10 mouse cellular contexts compared by ENCODE assay signal in the genomic region with DNA sequence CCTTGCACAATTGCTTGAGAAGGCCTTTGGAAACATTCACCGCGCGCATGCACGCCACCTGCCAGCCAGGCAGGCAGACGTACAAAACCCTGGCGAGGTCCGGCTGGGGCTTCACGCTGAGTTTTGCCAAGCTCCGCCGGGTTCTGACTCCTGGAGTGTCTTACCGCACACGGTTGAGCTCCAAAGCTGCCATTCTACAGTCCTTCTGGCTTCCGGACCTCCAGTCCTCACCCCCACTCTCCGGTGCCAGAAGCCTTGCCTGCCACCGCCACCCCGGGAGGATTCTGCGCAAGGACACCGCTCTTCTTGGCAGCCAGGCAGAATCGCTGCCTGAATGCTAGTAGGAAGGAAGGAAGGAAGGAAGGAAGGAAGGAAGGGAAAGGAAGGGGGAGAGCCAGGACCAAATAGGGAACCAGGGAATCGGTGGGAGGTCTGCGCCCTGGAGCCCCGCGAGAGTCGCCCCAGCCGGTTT. TPM values are rescaled to one million over a fixed set of nuclear protein-coding genes. Genes with fewer than 3 reads are reported as not detected.
DNase-seq lines count a peak whose midpoint lies in the region; ATAC-seq lines count a peak whose summit lies in the region.
"Had no signal": no experiment of that assay in that cellular context is flagged by ENCODE, and none has a peak within 500 bp of the region (broad histone marks: within the 10 kb centered on the region; RNA-seq: fewer than 3 reads in every experiment).

No protein-coding gene starts in this region.

- H3K9ac ChIP-seq in kidney, embryonic 15.5 days = no peak overlapping the region
- no peak overlapping the region for H3K9ac ChIP-seq in kidney, embryonic 14.5 days (ENCODE audit: low read depth, low read length)
- H3K9ac ChIP-seq in forebrain, embryonic 15.5 days (replicated peaks) = peak overlapping the region; percentile 22
- peak overlapping the region; percentile 37; the same call in 1 of the 2 replicates for H3K9ac ChIP-seq in midbrain, embryonic 12.5 days (replicated peaks)

- peaks cover 99% of the 10 kb centered on the region for H3K27me3 ChIP-seq in kidney, embryonic 15.5 days
- peaks cover 100% of the 10 kb centered on the region for H3K27me3 ChIP-seq in kidney, embryonic 14.5 days (ENCODE audit: control insufficient read depth, insufficient read depth, low read length)
- H3K27me3 ChIP-seq in forebrain, embryonic 15.5 days = peaks cover 76% of the 10 kb centered on the region
- H3K27me3 ChIP-seq in midbrain, embryonic 12.5 days = peaks cover 99% of the 10 kb centered on the region

- H3K27ac ChIP-seq in kidney, embryonic 15.5 days = no peak overlapping the region
- H3K27ac ChIP-seq in kidney, embryonic 14.5 days (ENCODE audit: low read depth, low read length) = no peak overlapping the region
- H3K27ac ChIP-seq in forebrain, embryonic 15.5 days (replicated peaks) = peak overlapping the region; percentile 59
- H3K27ac ChIP-seq in midbrain, embryonic 12.5 days (replicated peaks) = peak overlapping the region; percentile 35; the same call in 1 of the 2 replicates

- ATAC-seq in kidney, embryonic 15.5 days (replicated peaks; ENCODE audit: low FRiP score) = no peak
- ATAC-seq in kidney, embryonic 14.5 days (ENCODE audit: low FRiP score, low TSS enrichment) = no peak
- no peak for ATAC-seq in forebrain, embryonic 15.5 days (replicated peaks)
- no peak for ATAC-seq in midbrain, embryonic 12.5 days (ENCODE audit: low FRiP score, low read depth)
- no peak for ATAC-seq in monocyte, adult 5-6 weeks (replicated peaks; ENCODE audit: insufficient number of reproducible peaks, low FRiP score, low TSS enrichment, poor library complexity, severe bottlenecking)

- WGBS in kidney, embryonic 15.5 days = under 1% methylated on average over 25 of the region's 25 CpGs
- under 1% methylated on average over 25 of the region's 25 CpGs for WGBS in kidney, embryonic 14.5 days
- under 1% methylated on average over 25 of the region's 25 CpGs for WGBS in forebrain, embryonic 15.5 days
- under 1% methylated on average over 25 of the region's 25 CpGs for WGBS in midbrain, embryonic 12.5 days

- peak overlapping the region; percentile 16; the same call in 1 of the 2 replicates for H3K4me2 ChIP-seq in kidney, embryonic 15.5 days
- no peak overlapping the region for H3K4me2 ChIP-seq in kidney, embryonic 14.5 days (replicated peaks; ENCODE audit: low read depth, low read length)
- peak overlapping the region; percentile 42 for H3K4me2 ChIP-seq in forebrain, embryonic 15.5 days (replicated peaks)
- peak overlapping the region; percentile 47 for H3K4me2 ChIP-seq in midbrain, embryonic 12.5 days (replicated peaks)

- DNase-seq in adrenal gland, postnatal 36 days = peak; percentile 20 to 30
- no peak for DNase-seq in urinary bladder, adult 2 months (ENCODE audit: low spot score)
- no peak for DNase-seq in frontal cortex, postnatal 25 days (ENCODE audit: low spot score in 2 of 2)

- no peaks in the 10 kb centered on the region for H3K36me3 ChIP-seq in kidney, embryonic 15.5 days
- H3K36me3 ChIP-seq in kidney, embryonic 14.5 days (ENCODE audit: control insufficient read depth, insufficient read depth, low read length) = no peaks in the 10 kb centered on the region
- no peaks in the 10 kb centered on the region for H3K36me3 ChIP-seq in forebrain, embryonic 15.5 days
- no peaks in the 10 kb centered on the region for H3K36me3 ChIP-seq in midbrain, embryonic 12.5 days

- peaks cover 42% of the 10 kb centered on the region for H3K4me1 ChIP-seq in kidney, embryonic 15.5 days
- 0 out of 2 replicates have a peak, but pooled peaks cover 2% of the 10 kb centered on the region for H3K4me1 ChIP-seq in kidney, embryonic 14.5 days (ENCODE audit: control insufficient read depth, insufficient read depth, low read length)
- peaks cover 62% of the 10 kb centered on the region for H3K4me1 ChIP-seq in forebrain, embryonic 15.5 days
- H3K4me1 ChIP-seq in midbrain, embryonic 12.5 days = peaks cover 73% of the 10 kb centered on the region

- H3K4me3 ChIP-seq in kidney, embryonic 15.5 days (replicated peaks) = 0 out of 2 replicates have a peak overlapping the region, but pooled peaks have one; percentile 7
- no peak overlapping the region for H3K4me3 ChIP-seq in kidney, embryonic 14.5 days (ENCODE audit: low read length)
- H3K4me3 ChIP-seq in forebrain, embryonic 15.5 days = peak overlapping the region; percentile 30
- H3K4me3 ChIP-seq in midbrain, embryonic 12.5 days = peak overlapping the region; percentile 29
- H3K4me3 ChIP-seq: erythroblast, embryonic 14.5 days had no signal

- peaks cover 4% of the 10 kb centered on the region; the same call in 1 of the 2 replicates for H3K9me3 ChIP-seq in kidney, embryonic 15.5 days (replicated peaks)
- peaks cover 7% of the 10 kb centered on the region for H3K9me3 ChIP-seq in kidney, embryonic 14.5 days (ENCODE audit: control insufficient read depth, low read length)
- no peaks in the 10 kb centered on the region for H3K9me3 ChIP-seq in forebrain, embryonic 15.5 days
- peaks cover 5% of the 10 kb centered on the region; the same call in 1 of the 2 replicates for H3K9me3 ChIP-seq in midbrain, embryonic 12.5 days

RNA-seq across cellular contexts. Expression of a gene that starts 3.0 kb away (rescaled TPM):
- not detected in 2 replicates for polyA plus RNA-seq in kidney, embryonic 15.5 days (2015; fragmentation: Nextera tagmentation; extraction: Ambion mirVana)
- polyA plus RNA-seq in kidney, embryonic 14.5 days (2014; fragmentation: Nextera tagmentation; extraction: Ambion mirVana) = not detected in 2 replicates
- total RNA-seq in adrenal gland, postnatal 36 days (2021) = not detected
- polyA plus RNA-seq in forebrain, embryonic 15.5 days (2015; fragmentation: Nextera tagmentation; extraction: Ambion mirVana) = 7.1 and 8.6 TPM in 2 replicates
- polyA plus RNA-seq in midbrain, embryonic 12.5 days (2016; fragmentation: Nextera tagmentation; extraction: Ambion mirVana) = 5.9 and 11.3 TPM in 2 replicates
- not detected in 2 replicates for polyA plus RNA-seq in urinary bladder, adult 2 months (2012; rRNA removed)
- total RNA-seq in monocyte, adult 5-6 weeks (2017) = not detected in 3 replicates
- polyA plus RNA-seq: erythroblast, embryonic 14.5 days; liver, embryonic 16.5 days had no signal

RNA-seq across cellular contexts. Expression of a gene that starts 47.4 kb away (rescaled TPM):
- 0.09 and 0.12 TPM in 2 replicates for polyA plus RNA-seq in kidney, embryonic 15.5 days (2015; fragmentation: Nextera tagmentation; extraction: Ambion mirVana)
- not detected in 2 replicates for polyA plus RNA-seq in kidney, embryonic 14.5 days (2014; fragmentation: Nextera tagmentation; extraction: Ambion mirVana)
- total RNA-seq in adrenal gland, postnatal 36 days (2021) = under 1 TPM; 0.36 to 0.50 TPM
- polyA plus RNA-seq in forebrain, embryonic 15.5 days (2015; fragmentation: Nextera tagmentation; extraction: Ambion mirVana) = 29.6 and 33.4 TPM in 2 replicates
- 2.4 and 5.1 TPM in 2 replicates for polyA plus RNA-seq in midbrain, embryonic 12.5 days (2016; fragmentation: Nextera tagmentation; extraction: Ambion mirVana)
- 0.19 and 0.25 TPM in 2 replicates for polyA plus RNA-seq in urinary bladder, adult 2 months (2012; rRNA removed)
- total RNA-seq in monocyte, adult 5-6 weeks (2017) = not detected in 3 replicates
- polyA plus RNA-seq: erythroblast, embryonic 14.5 days had no signal

Comparison
In these comparisons a context has a peak if more than half of its experiments do, and no peak if none do; other contexts are left out.
1. H3K27ac ChIP-seq: peak in forebrain, embryonic 15.5 days (single experiment) and midbrain, embryonic 12.5 days (single experiment); none in kidney, embryonic 15.5 days (single experiment) and kidney, embryonic 14.5 days (single experiment).
2. H3K9ac ChIP-seq: peak in forebrain, embryonic 15.5 days (single experiment) and midbrain, embryonic 12.5 days (single experiment); none in kidney, embryonic 15.5 days (single experiment) and kidney, embryonic 14.5 days (single experiment).
3. DNase-seq: peak in adrenal gland, postnatal 36 days (2 of 2); none in urinary bladder, adult 2 months (single experiment) and frontal cortex, postnatal 25 days (0 of 2).